Mouse (Mus musculus) stomach, embryonic 16.5 days (tissue): ENCODE data around the gene Amd2. TPM values are rescaled to one million over a fixed set of nuclear protein-coding genes. Genes with fewer than 3 reads are reported as not detected.

Experiments
- ATAC-seq: fragments of 200-750 bp; cut with Nextera tagmentation; 2 replicates; pipeline ENCODE4 v1.8.0; 2017; ENCODE audit warnings: moderate number of reproducible peaks, moderate TSS enrichment; ENCODE audit not compliant: insufficient read depth, low FRiP score
- H3K27ac ChIP-seq: fragments of 300-500 bp; sonication (generic); 2 replicates; pipeline ENCODE4 v1.5.1; 2014; ENCODE audit warnings: low read length
- H3K27me3 ChIP-seq: fragments of 300-500 bp; sonication (generic); 2 replicates; pipeline ENCODE4 v1.6.1; 2014; ENCODE audit warnings: low read length, control low read depth, mixed read lengths; ENCODE audit not compliant: control insufficient read depth, insufficient read depth
- H3K36me3 ChIP-seq: fragments of 300-500 bp; sonication (generic); 2 replicates; pipeline ENCODE4 v1.6.1; 2014; ENCODE audit warnings: low read length; ENCODE audit not compliant: control insufficient read depth, insufficient read depth
- H3K4me1 ChIP-seq: fragments of 300-500 bp; sonication (generic); 2 replicates; pipeline ENCODE4 v1.6.1; 2014; ENCODE audit warnings: low read length, control low read depth, mixed read lengths; ENCODE audit not compliant: control insufficient read depth, insufficient read depth
- H3K4me2 ChIP-seq: fragments of 300-500 bp; sonication (generic); 2 replicates; pipeline ENCODE4 v1.6.1; 2014; ENCODE audit warnings: low read depth, low read length, mixed read lengths
- H3K4me3 ChIP-seq: fragments of 300-500 bp; sonication (generic); replicated peaks from 2 replicates; pipeline ENCODE4 v1.5.1; 2014; ENCODE audit warnings: mild to moderate bottlenecking, low read length
- H3K9ac ChIP-seq: fragments of 300-500 bp; sonication (generic); 2 replicates; pipeline ENCODE4 v1.6.1; 2014; ENCODE audit warnings: low read length
- H3K9me3 ChIP-seq: fragments of 300-500 bp; sonication (generic); replicated peaks from 2 replicates; pipeline ENCODE4 v1.6.1; 2016; ENCODE audit warnings: low read length, control low read depth; ENCODE audit not compliant: control insufficient read depth
- WGBS: fragments of 180-500 bp; shearing (Covaris S2); extraction: QIAGEN DNeasy Blood & Tissue Kit; methylation state at CpG from one replicate; pipeline ENCODE4 v1.1.7; 2014; 5-methylcytosine and 5-hydroxymethylcytosine counted together
- polyA plus RNA-seq: library from polyadenylated mRNA; unstranded; fragments of >200 nt; fragmentation: Nextera tagmentation; extraction: Ambion mirVana; gene quantifications from 2 replicates; pipeline ENCODE4 v1.2.1, GENCODE M21; 2015

Gene Amd2
- polyA plus RNA-seq: 3.5 and 3.8 TPM in 2 replicates

GRCm38 (mm10) chr10:35711792-35712191 lies at the start of gene Amd2:
Amd2 (minus strand) TSS chr10:35711892.
- WGBS: 88% methylated on average over 8 of the region's 8 CpGs
- no peak within 1 kb of the TSS for H3K9ac ChIP-seq
- no peak within 1 kb of the TSS for H3K27ac ChIP-seq
- no peak within 1 kb of the TSS for H3K4me3 ChIP-seq
- H3K27me3 ChIP-seq: no peaks in the 10 kb centered on the region
- no peaks in the 10 kb centered on the region for H3K4me1 ChIP-seq
- ATAC-seq: no peak
- H3K36me3 ChIP-seq: no peaks in the 10 kb centered on the region
- H3K4me2 ChIP-seq: no peak within 1 kb of the TSS
- no peaks in the 10 kb centered on the region for H3K9me3 ChIP-seq

- H3K4me2 ChIP-seq: no peak overlapping the region
- no peak overlapping the region for H3K9ac ChIP-seq
- no peak for ATAC-seq
- no peaks in the 10 kb centered on the region for H3K36me3 ChIP-seq
- WGBS: 81% methylated on average over 3 of the region's 3 CpGs
- H3K4me3 ChIP-seq: no peak overlapping the region
- no peaks in the 10 kb centered on the region for H3K9me3 ChIP-seq
- no peak overlapping the region for H3K27ac ChIP-seq
- no peaks in the 10 kb centered on the region for H3K27me3 ChIP-seq
- no peaks in the 10 kb centered on the region for H3K4me1 ChIP-seq
Observed at GRCm38 (mm10) chr10:35761280-35761679, 49.6 kb upstream of the Amd2 start.

GRCm38 (mm10) chr10:35737639-35738038 lies 25.9 kb upstream of the Amd2 start:
- Histone ChIP-seq H3K27ac (no peak overlapping the region), H3K4me2 (no peak overlapping the region), H3K9ac (no peak overlapping the region), H3K36me3 (no peaks in the 10 kb centered on the region), H3K4me1 (no peaks in the 10 kb centered on the region), H3K4me3 (no peak overlapping the region), H3K27me3 (no peaks in the 10 kb centered on the region), H3K9me3 (no peaks in the 10 kb centered on the region)
- WGBS: 86% methylated on average over 2 of the region's 2 CpGs
- ATAC-seq: no peak

- no peak overlapping the region for H3K9ac ChIP-seq
- H3K36me3 ChIP-seq: no peaks in the 10 kb centered on the region
- no peaks in the 10 kb centered on the region for H3K4me1 ChIP-seq
- H3K27ac ChIP-seq: no peak overlapping the region
- no peaks in the 10 kb centered on the region for H3K9me3 ChIP-seq
- no peak overlapping the region for H3K4me3 ChIP-seq
- no peaks in the 10 kb centered on the region for H3K27me3 ChIP-seq
- H3K4me2 ChIP-seq: no peak overlapping the region
- peak; percentile 60; the same call in 1 of the 2 replicates for ATAC-seq
Observed at GRCm38 (mm10) chr10:35714266-35714665, 2.6 kb upstream of the Amd2 start.
